Mouse (Mus musculus) liver, postnatal 0 days (tissue): ENCODE data around the gene Gpatch8. TPM values are rescaled to one million over a fixed set of nuclear protein-coding genes. Genes with fewer than 3 reads are reported as not detected.

Experiments used
- ATAC-seq: fragments of 200-750 bp; cut with Nextera tagmentation; 2 replicates; pipeline ENCODE4 v1.8.0; 2017; ENCODE audit warnings: mild to moderate bottlenecking, moderate library complexity
- DNase-seq: peaks from one replicate; pipeline ENCODE4 v3.0.0-alpha.2; 2016
- H3K27ac ChIP-seq: fragments of 300-500 bp; sonication (generic); 2 replicates; pipeline ENCODE4 v1.5.1; 2014; ENCODE audit warnings: antibody characterized with exemption, moderate library complexity, mild to moderate bottlenecking, low read depth
- H3K27me3 ChIP-seq: fragments of 300-500 bp; sonication (generic); 2 replicates; pipeline ENCODE4 v1.6.1; 2014; ENCODE audit warnings: low read length, control low read depth, mixed read lengths; ENCODE audit not compliant: insufficient read depth
- H3K36me3 ChIP-seq: fragments of 300-500 bp; sonication (generic); replicated peaks from 2 replicates; pipeline ENCODE4 v1.6.1; 2014; ENCODE audit warnings: mild to moderate bottlenecking, control low read depth, low read length, moderate library complexity, mixed read lengths; ENCODE audit not compliant: insufficient read depth
- H3K4me1 ChIP-seq: fragments of 300-500 bp; sonication (generic); 2 replicates; pipeline ENCODE4 v1.6.1; 2014; ENCODE audit warnings: antibody characterized with exemption, mild to moderate bottlenecking, control low read depth; ENCODE audit not compliant: insufficient read depth
- H3K4me2 ChIP-seq: fragments of 300-500 bp; sonication (generic); 2 replicates; pipeline ENCODE4 v1.6.1; 2014; ENCODE audit warnings: low read depth, mild to moderate bottlenecking, low read length, moderate library complexity, mixed read lengths
- H3K4me3 ChIP-seq: fragments of 300-500 bp; sonication (generic); 2 replicates; pipeline ENCODE4 v1.5.1; 2014; ENCODE audit warnings: low read depth, low read length
- H3K9ac ChIP-seq: fragments of 300-500 bp; sonication (generic); replicated peaks from 2 replicates; pipeline ENCODE4 v1.6.1; 2014; ENCODE audit warnings: mild to moderate bottlenecking, moderate library complexity
- H3K9me3 ChIP-seq: fragments of 300-500 bp; sonication (generic); 2 replicates; pipeline ENCODE4 v1.6.1; 2016; ENCODE audit warnings: mild to moderate bottlenecking, control low read depth, low read length, mixed read lengths
- CTCF ChIP-seq: sonication (generic); IDR thresholded peaks from 2 replicates; pipeline ENCODE4 v1.5.1; 2016; ENCODE audit warnings: antibody characterized with exemption, low read depth
- EP300 ChIP-seq: IDR thresholded peaks from 2 replicates; pipeline ENCODE4 v1.6.1; 2016; ENCODE audit warnings: antibody characterized with exemption, low read depth, mild to moderate bottlenecking
- WGBS: fragments of 180-500 bp; shearing (Covaris S2); extraction: QIAGEN DNeasy Blood & Tissue Kit; methylation state at CpG from one replicate; pipeline ENCODE4 v1.1.7; 2014; ENCODE audit not compliant: insufficient replicate concordance; 5-methylcytosine and 5-hydroxymethylcytosine counted together
- polyA plus RNA-seq: library from polyadenylated mRNA; unstranded; fragments of >200 nt; fragmentation: Nextera tagmentation; extraction: Ambion mirVana; gene quantifications from 2 replicates; pipeline ENCODE4 v1.2.1, GENCODE M21; 2015

The Gpatch8 gene
- polyA plus RNA-seq, 1 experiment from 2014 or later, result 12.2 TPM

DNA sequence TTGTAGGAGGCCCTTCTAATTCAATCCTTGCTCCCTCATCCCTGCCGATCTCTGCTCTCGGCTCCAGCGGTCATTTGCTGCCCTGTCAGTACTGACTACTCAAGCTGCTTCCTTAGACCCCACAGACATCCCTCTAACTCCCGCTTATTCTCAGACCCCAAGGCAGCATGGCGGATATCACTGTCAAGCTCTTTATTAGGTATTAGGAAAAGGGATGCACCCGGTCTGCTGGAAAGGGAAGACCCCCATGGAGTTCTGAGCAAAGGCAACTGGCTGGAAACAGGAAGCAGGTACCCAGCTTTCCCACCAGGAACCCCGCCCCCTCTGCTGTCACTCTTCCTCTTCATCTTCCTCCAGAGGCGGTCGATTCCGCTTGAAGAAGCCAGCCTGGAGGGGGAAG, 103.1 kb downstream of the Gpatch8 start:
- TF ChIP-seq EP300, result no peak
- TF ChIP-seq CTCF, result no peak
- Histone ChIP-seq H3K36me3 (no peaks in the 10 kb centered on the region), H3K27me3 (peaks cover 40% of the 10 kb centered on the region), H3K4me1 (peaks cover 14% of the 10 kb centered on the region), H3K4me3 (no peak overlapping the region), H3K9ac (no peak overlapping the region), H3K9me3 (no peaks in the 10 kb centered on the region), H3K27ac (no peak overlapping the region), H3K4me2 (no peak overlapping the region)
- WGBS, result 34% methylated on average over 10 of the region's 10 CpGs
- DNase-seq, result no peak
- ATAC-seq, result no peak

DNA sequence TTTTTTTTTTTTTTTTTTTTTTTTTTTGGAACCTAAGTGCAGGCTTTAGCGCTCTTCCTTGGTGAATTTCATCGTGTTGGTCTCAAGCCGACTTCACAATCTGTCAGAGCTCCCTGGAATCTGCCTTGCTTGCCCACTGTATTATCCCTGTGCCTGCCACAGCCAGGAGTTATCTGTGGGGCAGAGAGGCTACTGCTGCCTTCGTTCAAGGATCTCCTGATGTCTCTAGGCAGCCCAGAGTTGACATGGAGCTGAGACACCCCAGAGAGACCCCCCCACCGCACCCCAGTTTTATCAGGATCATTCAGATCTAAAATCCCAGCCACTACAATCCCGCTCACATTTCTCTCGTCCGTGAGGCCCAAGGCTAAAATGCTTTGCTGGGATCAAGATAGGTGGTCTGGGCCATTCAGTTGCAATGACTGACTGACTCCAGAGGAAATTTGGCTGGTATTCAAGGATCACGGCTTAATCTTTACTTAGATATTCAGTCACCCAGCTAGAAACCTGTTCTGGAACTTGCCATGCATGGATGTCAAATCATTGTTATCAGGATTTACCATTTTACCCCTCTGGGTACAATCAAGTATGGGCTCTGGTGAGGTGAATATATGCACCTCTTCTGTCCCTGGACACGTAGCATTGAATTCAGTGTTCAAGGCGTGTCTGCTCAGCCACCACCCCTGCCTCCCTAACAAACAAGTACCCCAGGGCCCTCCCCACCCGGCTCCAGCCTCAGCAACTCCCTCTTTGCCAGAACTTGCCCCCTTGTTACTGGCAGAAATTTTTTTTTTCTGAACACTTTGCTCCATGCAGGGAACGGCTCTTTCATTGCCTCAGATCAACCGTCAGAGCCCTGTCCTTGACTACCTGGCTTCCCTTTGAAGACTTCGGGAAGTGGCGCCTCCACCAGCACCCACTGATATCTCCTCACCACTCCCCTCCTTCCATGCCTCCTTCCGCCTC, 106.9 kb downstream of the Gpatch8 start:
- ATAC-seq (no peak), DNase-seq (no peak)
- no peak overlapping the region for H3K4me3 ChIP-seq
- no peak overlapping the region for H3K27ac ChIP-seq
- no peaks in the 10 kb centered on the region for H3K36me3 ChIP-seq
- H3K9ac ChIP-seq, result no peak overlapping the region
- H3K4me1 ChIP-seq, result peaks cover 5% of the 10 kb centered on the region; the same call in 1 of the 2 replicates
- no peak overlapping the region for H3K4me2 ChIP-seq
- H3K27me3 ChIP-seq, result peaks cover 65% of the 10 kb centered on the region
- 48% methylated on average over 17 of the region's 17 CpGs for WGBS
- TF ChIP-seq CTCF (no peak), EP300 (no peak)
- no peaks in the 10 kb centered on the region for H3K9me3 ChIP-seq

DNA sequence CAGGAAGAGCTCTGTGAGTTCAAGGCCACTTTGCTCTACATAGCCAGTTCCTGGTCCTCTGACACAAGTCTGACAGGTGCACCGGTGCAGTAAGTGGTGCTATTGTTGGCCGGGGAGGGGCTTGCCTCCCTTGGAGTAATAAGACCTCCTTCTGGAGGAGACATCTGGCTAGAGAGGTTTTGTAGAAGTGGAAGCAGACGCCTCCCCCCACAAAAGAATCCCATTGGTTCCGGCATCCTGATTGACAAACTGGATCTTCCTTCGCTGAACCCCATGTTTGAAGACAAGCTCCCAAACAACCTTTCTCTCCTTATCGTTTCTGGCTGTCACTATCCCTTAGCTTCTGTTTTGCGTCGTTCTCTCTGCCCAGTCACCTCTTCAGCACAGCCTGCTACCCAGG, 107.9 kb downstream of the Gpatch8 start:
- WGBS, result 20% methylated on average over 8 of the region's 8 CpGs
- H3K27ac ChIP-seq, result no peak overlapping the region
- TF ChIP-seq EP300 (no peak), CTCF (no peak)
- H3K27me3 ChIP-seq, result peaks cover 70% of the 10 kb centered on the region
- no peaks in the 10 kb centered on the region for H3K36me3 ChIP-seq
- ATAC-seq (no peak), DNase-seq (no peak)
- H3K4me1 ChIP-seq, result peaks cover 4% of the 10 kb centered on the region; the same call in 1 of the 2 replicates
- H3K4me2 ChIP-seq, result no peak overlapping the region
- H3K9me3 ChIP-seq, result no peaks in the 10 kb centered on the region
- no peak overlapping the region for H3K9ac ChIP-seq
- no peak overlapping the region for H3K4me3 ChIP-seq

DNA sequence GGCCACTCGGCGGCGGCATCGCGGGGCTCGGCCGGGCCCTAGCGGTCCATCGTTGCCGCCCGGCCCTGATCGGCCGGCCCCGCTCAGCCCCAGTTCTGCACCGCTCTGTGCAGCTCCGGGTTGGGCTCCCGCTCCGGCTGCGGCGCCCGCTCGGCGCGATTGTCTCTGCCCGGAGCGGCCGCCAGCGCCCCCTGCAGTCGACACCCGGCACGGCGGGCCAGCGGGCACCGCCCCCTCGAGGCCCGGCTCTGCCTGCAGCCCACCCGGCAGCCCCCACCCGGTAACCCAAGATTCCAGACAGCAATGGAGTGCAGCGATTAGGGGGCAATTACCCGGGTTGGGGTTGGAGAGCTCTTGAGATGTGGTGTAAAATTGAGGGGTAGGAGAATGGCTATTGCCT, 108.7 kb downstream of the Gpatch8 start, which contains the start of gene Fam171a2:
TSS of gene Fam171a2 (minus strand) at position 186 of the 400 bp plus-strand sequence.
- no peaks in the 10 kb centered on the region for H3K9me3 ChIP-seq
- no peaks in the 10 kb centered on the region for H3K36me3 ChIP-seq
- H3K27ac ChIP-seq, result peak within 1 kb of the TSS; percentile 34; the same call in 1 of the 2 replicates
- TF ChIP-seq EP300, result no peak
- TF ChIP-seq CTCF, result peak; percentile 57
- peaks cover 69% of the 10 kb centered on the region for H3K27me3 ChIP-seq
- peak within 1 kb of the TSS; percentile 83 for H3K4me2 ChIP-seq
- H3K4me3 ChIP-seq, result peak within 1 kb of the TSS; percentile 61
- ATAC-seq (peak; percentile 65), DNase-seq (peak; percentile 76)
- peak within 1 kb of the TSS; percentile 47 for H3K9ac ChIP-seq
- under 1% methylated on average over 22 of the region's 40 CpGs for WGBS
- peaks cover 3% of the 10 kb centered on the region; the same call in 1 of the 2 replicates for H3K4me1 ChIP-seq

DNA sequence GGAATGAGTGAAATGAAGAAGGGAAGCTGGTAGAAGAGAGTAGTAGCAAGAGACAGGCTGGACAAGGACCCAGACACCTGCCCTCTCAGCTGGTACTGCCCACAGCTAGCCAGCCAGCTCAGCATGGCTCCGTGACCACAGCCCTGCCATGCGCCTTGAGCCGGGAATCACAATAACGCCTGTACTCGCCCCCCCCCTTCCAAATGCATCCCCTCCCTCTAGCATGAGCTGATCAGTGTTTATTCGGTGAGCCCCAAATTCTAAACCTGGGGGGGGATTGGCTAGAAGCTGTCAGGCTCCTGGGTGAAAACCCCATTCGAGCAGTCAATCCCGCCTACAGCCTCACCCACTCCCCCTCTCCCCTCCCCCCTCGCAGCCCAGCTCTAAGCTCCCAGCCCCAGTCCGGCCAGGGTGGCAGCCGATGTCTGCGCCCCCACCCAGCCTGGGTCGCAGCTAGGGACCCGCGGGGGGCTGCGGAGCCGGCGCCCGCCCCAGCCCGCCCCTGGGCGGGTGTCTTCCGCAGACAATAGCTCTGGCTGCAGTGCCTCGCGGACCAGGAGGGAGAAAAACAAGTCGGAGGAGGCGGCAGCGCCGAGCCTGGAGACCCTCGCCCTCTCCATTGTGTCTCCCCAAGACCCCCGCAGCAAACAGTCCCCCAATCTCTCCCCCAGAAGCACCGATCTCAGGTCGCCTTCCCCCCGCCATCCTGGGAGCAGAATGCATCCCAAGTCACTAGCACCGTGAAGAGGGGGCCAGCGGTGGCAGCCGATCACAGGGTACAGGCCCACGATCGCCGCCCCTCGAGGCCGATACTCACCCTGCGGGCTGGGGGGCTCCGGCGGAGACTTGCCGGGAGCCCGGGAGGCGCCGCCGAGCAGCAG, 109.4 kb downstream of the Gpatch8 start:
- DNase-seq (no peak), ATAC-seq (no peak)
- peak overlapping the region; percentile 61 for H3K4me3 ChIP-seq
- H3K9ac ChIP-seq, result peak overlapping the region; percentile 47
- H3K27ac ChIP-seq, result peak overlapping the region; percentile 34; the same call in 1 of the 2 replicates
- H3K27me3 ChIP-seq, result peaks cover 66% of the 10 kb centered on the region
- H3K4me1 ChIP-seq, result 0 out of 2 replicates have a peak, but pooled peaks cover 3% of the 10 kb centered on the region
- TF ChIP-seq EP300, result no peak
- no peak for TF ChIP-seq CTCF
- WGBS, result under 1% methylated on average over 40 of the region's 49 CpGs
- H3K36me3 ChIP-seq, result no peaks in the 10 kb centered on the region
- H3K4me2 ChIP-seq, result peak overlapping the region; percentile 83
- no peaks in the 10 kb centered on the region for H3K9me3 ChIP-seq
